Mouse (Mus musculus): Measurements from ENCODE around the gene Ppp5c. TPM values are rescaled to one million over a fixed set of nuclear protein-coding genes. Genes with fewer than 3 reads are reported as not detected.
A peak's percentile ranks its signal among the peaks of the same experiment; 100 is the strongest.

Ppp5c gene
- total and polyA plus RNA-seq, 2 experiments: 24.2 to 93.2 TPM

GRCm38 (mm10) chr7:16980348-16980747 is 47.4 kb downstream of the Ppp5c start:
- H3K27me3 ChIP-seq (ENCODE audit: control insufficient read depth, insufficient read depth, low read length): no peaks in the 10 kb centered on the region
- peak overlapping the region; percentile 7 for H3K4me3 ChIP-seq (ENCODE audit: insufficient read depth, low read depth, low read length)
- H3K4me1 ChIP-seq (ENCODE audit: control insufficient read depth, insufficient read depth, low read length): peaks cover 3% of the 10 kb centered on the region; the same call in 1 of the 2 replicates
- H3K9ac ChIP-seq (ENCODE audit: low read depth, low read length): peak overlapping the region; percentile 8
- no peaks in the 10 kb centered on the region for H3K36me3 ChIP-seq (ENCODE audit: control insufficient read depth, insufficient read depth, low read length)
- 2% methylated on average over 12 of the region's 12 CpGs for WGBS
- no peaks in the 10 kb centered on the region for H3K79me2 ChIP-seq (ENCODE audit: control insufficient read depth, insufficient read depth, low read length)
- DNase-seq (ENCODE audit: extremely low read depth, low read depth, low spot score): peak; percentile 40
- TF ChIP-seq POLR2A (IDR thresholded peaks at IDR 0.05; ENCODE audit: extremely low read depth, insufficient read depth, low read length) (no peak), CTCF (IDR thresholded peaks at IDR 0.05; ENCODE audit: low read depth, low read length) (no peak)
- no peak overlapping the region for H3K27ac ChIP-seq (replicated peaks; ENCODE audit: insufficient read depth, low read depth, low read length)

- H3K27me3 ChIP-seq (ENCODE audit: control insufficient read depth, insufficient read depth, low read length): no peaks in the 10 kb centered on the region
- 100% methylated on average over 3 of the region's 3 CpGs for WGBS
- DNase-seq (ENCODE audit: extremely low read depth, low read depth, low spot score): no peak
- no peak overlapping the region for H3K27ac ChIP-seq (replicated peaks; ENCODE audit: insufficient read depth, low read depth, low read length)
- no peaks in the 10 kb centered on the region for H3K36me3 ChIP-seq (ENCODE audit: control insufficient read depth, insufficient read depth, low read length)
- no peaks in the 10 kb centered on the region for H3K79me2 ChIP-seq (ENCODE audit: control insufficient read depth, insufficient read depth, low read length)
- H3K9ac ChIP-seq (ENCODE audit: low read depth, low read length): no peak overlapping the region
- peaks cover 3% of the 10 kb centered on the region; the same call in 1 of the 2 replicates for H3K4me1 ChIP-seq (ENCODE audit: control insufficient read depth, insufficient read depth, low read length)
- TF ChIP-seq CTCF (IDR thresholded peaks at IDR 0.05; ENCODE audit: low read depth, low read length): no peak
- TF ChIP-seq POLR2A (IDR thresholded peaks at IDR 0.05; ENCODE audit: extremely low read depth, insufficient read depth, low read length): no peak
- H3K4me3 ChIP-seq (ENCODE audit: insufficient read depth, low read depth, low read length): no peak overlapping the region
Observed at GRCm38 (mm10) chr7:16978593-16978992, 49.1 kb downstream of the Ppp5c start.

- 78% methylated on average over 6 of the region's 6 CpGs for WGBS
- TF ChIP-seq CTCF (IDR thresholded peaks at IDR 0.05; ENCODE audit: low read depth, low read length): no peak
- no peak for TF ChIP-seq POLR2A (IDR thresholded peaks at IDR 0.05; ENCODE audit: extremely low read depth, insufficient read depth, low read length)
- H3K79me2 ChIP-seq (ENCODE audit: control insufficient read depth, insufficient read depth, low read length): no peaks in the 10 kb centered on the region
- no peak overlapping the region for H3K9ac ChIP-seq (ENCODE audit: low read depth, low read length)
- no peak overlapping the region for H3K27ac ChIP-seq (replicated peaks; ENCODE audit: insufficient read depth, low read depth, low read length)
- H3K36me3 ChIP-seq (ENCODE audit: control insufficient read depth, insufficient read depth, low read length): no peaks in the 10 kb centered on the region
- no peak for DNase-seq (ENCODE audit: extremely low read depth, low read depth, low spot score)
- H3K4me1 ChIP-seq (ENCODE audit: control insufficient read depth, insufficient read depth, low read length): peaks cover 3% of the 10 kb centered on the region; the same call in 1 of the 2 replicates
- H3K27me3 ChIP-seq (ENCODE audit: control insufficient read depth, insufficient read depth, low read length): no peaks in the 10 kb centered on the region
- no peak overlapping the region for H3K4me3 ChIP-seq (ENCODE audit: insufficient read depth, low read depth, low read length)
Observed at GRCm38 (mm10) chr7:16978173-16978572, 49.6 kb downstream of the Ppp5c start.

- H3K36me3 ChIP-seq (ENCODE audit: control insufficient read depth, insufficient read depth, low read length): no peaks in the 10 kb centered on the region
- no peaks in the 10 kb centered on the region for H3K79me2 ChIP-seq (ENCODE audit: control insufficient read depth, insufficient read depth, low read length)
- H3K27me3 ChIP-seq (ENCODE audit: control insufficient read depth, insufficient read depth, low read length): no peaks in the 10 kb centered on the region
- no peak overlapping the region for H3K27ac ChIP-seq (replicated peaks; ENCODE audit: insufficient read depth, low read depth, low read length)
- TF ChIP-seq POLR2A (IDR thresholded peaks at IDR 0.05; ENCODE audit: extremely low read depth, insufficient read depth, low read length): no peak
- no peak for TF ChIP-seq CTCF (IDR thresholded peaks at IDR 0.05; ENCODE audit: low read depth, low read length)
- DNase-seq (ENCODE audit: extremely low read depth, low read depth, low spot score): no peak
- H3K4me1 ChIP-seq (ENCODE audit: control insufficient read depth, insufficient read depth, low read length): peaks cover 3% of the 10 kb centered on the region; the same call in 1 of the 2 replicates
- H3K4me3 ChIP-seq (ENCODE audit: insufficient read depth, low read depth, low read length): no peak overlapping the region
- H3K9ac ChIP-seq (ENCODE audit: low read depth, low read length): no peak overlapping the region
- 78% methylated on average over 8 of the region's 8 CpGs for WGBS
Observed at GRCm38 (mm10) chr7:16976298-16976697, 51.4 kb downstream of the Ppp5c start.

- Histone ChIP-seq H3K36me3 (ENCODE audit: control insufficient read depth, insufficient read depth, low read length) (no peaks in the 10 kb centered on the region), H3K27ac (replicated peaks; ENCODE audit: insufficient read depth, low read depth, low read length) (no peak overlapping the region), H3K27me3 (ENCODE audit: control insufficient read depth, insufficient read depth, low read length) (no peaks in the 10 kb centered on the region), H3K4me1 (ENCODE audit: control insufficient read depth, insufficient read depth, low read length) (peaks cover 2% of the 10 kb centered on the region; the same call in 1 of the 2 replicates), H3K9ac (ENCODE audit: low read depth, low read length) (no peak overlapping the region), H3K4me3 (ENCODE audit: insufficient read depth, low read depth, low read length) (no peak overlapping the region), H3K79me2 (ENCODE audit: control insufficient read depth, insufficient read depth, low read length) (no peaks in the 10 kb centered on the region)
- no peak for TF ChIP-seq POLR2A (IDR thresholded peaks at IDR 0.05; ENCODE audit: extremely low read depth, insufficient read depth, low read length)
- TF ChIP-seq CTCF (IDR thresholded peaks at IDR 0.05; ENCODE audit: low read depth, low read length): no peak
- no peak for DNase-seq (ENCODE audit: extremely low read depth, low read depth, low spot score)
- 36% methylated on average over 6 of the region's 6 CpGs for WGBS
Observed at GRCm38 (mm10) chr7:16974018-16974417, 53.7 kb downstream of the Ppp5c start.

GRCm38 (mm10) chr7:16971160-16971559 is 56.6 kb downstream of the Ppp5c start:
- no peak for TF ChIP-seq POLR2A (IDR thresholded peaks at IDR 0.05; ENCODE audit: extremely low read depth, insufficient read depth, low read length)
- TF ChIP-seq CTCF (IDR thresholded peaks at IDR 0.05; ENCODE audit: low read depth, low read length): no peak
- Histone ChIP-seq H3K4me1 (ENCODE audit: control insufficient read depth, insufficient read depth, low read length) (peaks cover 3% of the 10 kb centered on the region; the same call in 1 of the 2 replicates), H3K27ac (replicated peaks; ENCODE audit: insufficient read depth, low read depth, low read length) (no peak overlapping the region), H3K36me3 (ENCODE audit: control insufficient read depth, insufficient read depth, low read length) (no peaks in the 10 kb centered on the region), H3K9ac (ENCODE audit: low read depth, low read length) (no peak overlapping the region), H3K27me3 (ENCODE audit: control insufficient read depth, insufficient read depth, low read length) (no peaks in the 10 kb centered on the region), H3K4me3 (ENCODE audit: insufficient read depth, low read depth, low read length) (no peak overlapping the region), H3K79me2 (ENCODE audit: control insufficient read depth, insufficient read depth, low read length) (no peaks in the 10 kb centered on the region)
- WGBS: 67% methylated on average over 3 of the region's 3 CpGs
- no peak for DNase-seq (ENCODE audit: extremely low read depth, low read depth, low spot score)

All from liver, adult 2 months (tissue).